Mouse (Mus musculus) CH12.LX (cell line): ENCODE measurements around the gene Ankrd50. TPM values are rescaled to one million over a fixed set of nuclear protein-coding genes. Genes with fewer than 3 reads are reported as not detected.

Source experiments
- DNase-seq: peaks from one replicate; pipeline ENCODE4 v3.0.0-alpha.2; 2013; ENCODE audit errors: extremely low read depth
- H3K27ac ChIP-seq: 2 replicates; pipeline ENCODE4 v1.5.1; 2012; ENCODE audit warnings: low read depth, mild to moderate bottlenecking, control low read depth, moderate library complexity; ENCODE audit not compliant: insufficient read depth
- H3K27me3 ChIP-seq: replicated peaks from 2 replicates; pipeline ENCODE3; 2012; ENCODE audit warnings: inconsistent platforms
- H3K36me3 ChIP-seq, 2 experiments: replicated peaks in 1 of 2; 2 replicates each; pipeline versions ENCODE3 to v1.6.1; 2012; ENCODE audit warnings: inconsistent platforms in 1 of 2, low read length in 1 of 2, mild to moderate bottlenecking in 1 of 2, mixed read lengths in 1 of 2, moderate library complexity in 1 of 2; ENCODE audit not compliant: control insufficient read depth in 1 of 2, insufficient read depth in 1 of 2
- H3K4me1 ChIP-seq, 2 experiments: 2 replicates each; pipeline ENCODE4 v1.6.1; 2012; ENCODE audit warnings: inconsistent platforms in 1 of 2, moderate library complexity in 1 of 2; ENCODE audit not compliant: insufficient read depth in 2 of 2, control insufficient read depth in 1 of 2
- H3K4me2 ChIP-seq: 2 replicates; pipeline ENCODE4 v1.6.1; 2012; ENCODE audit warnings: low read depth, mild to moderate bottlenecking, control low read depth; ENCODE audit not compliant: poor library complexity, insufficient read depth, severe bottlenecking
- H3K4me3 ChIP-seq, 3 experiments: fragments of 150-350 bp in 1 of 3; sonication (generic) in 1 of 3; replicated peaks in 1 of 3; 2 replicates each; pipeline versions ENCODE3 to v1.5.1; 2011 to 2012; ENCODE audit warnings: low read depth in 2 of 3, low read length in 2 of 3, mild to moderate bottlenecking in 2 of 3, moderate library complexity in 2 of 3, control low read depth in 1 of 3, improper control_type of control experiment in 1 of 3, inconsistent platforms in 1 of 3, mixed read lengths in 1 of 3; ENCODE audit not compliant: poor library complexity in 1 of 3
- H3K79me2 ChIP-seq: replicated peaks from 2 replicates; pipeline ENCODE4 v1.6.1; 2012; ENCODE audit warnings: mild to moderate bottlenecking, moderate library complexity; ENCODE audit not compliant: control insufficient read depth, poor library complexity, insufficient read depth, severe bottlenecking; ENCODE audit errors: extremely low read depth
- H3K9ac ChIP-seq: 2 replicates; pipeline ENCODE4 v1.6.1; 2012; ENCODE audit warnings: low read depth, mild to moderate bottlenecking, control low read depth, moderate library complexity; ENCODE audit not compliant: insufficient read depth
- H3K9me3 ChIP-seq: replicated peaks from 2 replicates; pipeline ENCODE3; 2012; ENCODE audit warnings: low read length, inconsistent platforms, mixed read lengths
- BHLHE40 ChIP-seq: IDR thresholded peaks from 2 replicates; pipeline ENCODE4 v1.6.1; 2011; ENCODE audit warnings: mild to moderate bottlenecking, low read depth, low read length, improper control_type of control experiment
- CHD1 ChIP-seq: IDR thresholded peaks from 2 replicates; pipeline ENCODE4 v1.6.1; 2012; ENCODE audit warnings: low read depth, low read length, improper control_type of control experiment, inconsistent platforms
- CTCF ChIP-seq, 2 experiments: IDR thresholded peaks in 1 of 2; conservative IDR thresholded peaks in 1 of 2; 2 replicates each; pipeline ENCODE4 v1.5.1; 2011 to 2012; ENCODE audit warnings: low read depth in 2 of 2, low read length in 2 of 2, improper control_type of control experiment in 1 of 2, inconsistent platforms in 1 of 2, mild to moderate bottlenecking in 1 of 2, moderate library complexity in 1 of 2
- E2F4 ChIP-seq: IDR thresholded peaks from 2 replicates; pipeline ENCODE4 v1.6.1; 2011; ENCODE audit warnings: low read depth, low read length, improper control_type of control experiment; ENCODE audit not compliant: insufficient replicate concordance
- EP300 ChIP-seq: IDR thresholded peaks from 2 replicates; pipeline ENCODE4 v1.6.1; 2011; ENCODE audit warnings: low read length, improper control_type of control experiment
- HCFC1 ChIP-seq: IDR thresholded peaks from 2 replicates; pipeline ENCODE4 v1.6.1; 2012; ENCODE audit warnings: low read depth, mild to moderate bottlenecking, inconsistent platforms, low read length, improper control_type of control experiment
- IRF4 ChIP-seq: IDR thresholded peaks from 2 replicates; pipeline ENCODE4 v1.6.1; 2014; ENCODE audit warnings: low read depth, mild to moderate bottlenecking, inconsistent platforms, low read length, improper control_type of control experiment
- MAX ChIP-seq: IDR thresholded peaks from 2 replicates; pipeline ENCODE4 v1.6.1; 2011; ENCODE audit warnings: low read length, improper control_type of control experiment
- MAZ ChIP-seq: IDR thresholded peaks from 2 replicates; pipeline ENCODE4 v1.6.1; 2012; ENCODE audit warnings: low read depth, mild to moderate bottlenecking, inconsistent platforms, low read length, improper control_type of control experiment, moderate library complexity
- MYC ChIP-seq: IDR thresholded peaks from 2 replicates; pipeline ENCODE4 v1.6.1; 2011; ENCODE audit warnings: low read depth, mild to moderate bottlenecking, improper control_type of control experiment, low read length
- NELFE ChIP-seq: IDR thresholded peaks from 2 replicates; pipeline ENCODE4 v1.6.1; 2011; ENCODE audit warnings: low read depth, low read length, improper control_type of control experiment
- PAX5 ChIP-seq: IDR thresholded peaks from 2 replicates; pipeline ENCODE4 v1.6.1; 2012; ENCODE audit warnings: low read length, inconsistent platforms, mixed read lengths
- UBTF ChIP-seq: IDR thresholded peaks from 2 replicates; pipeline ENCODE4 v1.6.1; 2012; ENCODE audit warnings: low read depth, mild to moderate bottlenecking, inconsistent platforms, low read length, improper control_type of control experiment, moderate library complexity
- ZC3H11A ChIP-seq: IDR thresholded peaks from 2 replicates; pipeline ENCODE4 v1.6.1; 2012; ENCODE audit warnings: low read depth, mild to moderate bottlenecking, inconsistent platforms, low read length, improper control_type of control experiment
- dilution Hi-C: fragments of 300-500 bp; cut with MboI; formaldehyde crosslinking; loops from 2 replicates; pipeline ENCODE4 v1.14.3; 2020; ENCODE audit warnings: low sequenced_read_pairs; ENCODE audit not compliant: extremely low pct_unique_long_range_greater_than_20kb, extremely low pct_ligation_motif_present
- in situ Hi-C: fragments of 300-500 bp; cut with MboI; formaldehyde crosslinking; loops from 3 replicates; pipeline ENCODE4 v1.14.3; 2019; ENCODE audit warnings: low sequenced_read_pairs, low pct_ligation_motif_present, low pct_unique_long_range_greater_than_20kb, mixed read lengths
- polyA plus RNA-seq: library from polyadenylated mRNA; unstranded; fragments of >175 nt; gene quantifications from 2 replicates; pipeline ENCODE4 v1.2.1, GENCODE M21; 2012; ENCODE audit warnings: low read depth; ENCODE audit not compliant: insufficient read length
- total RNA-seq, 2 experiments: library from RNA; depleted of rRNA; stranded (reverse); fragments of 300-350 nt in 1 of 2; fragments of >200 nt in 1 of 2; gene quantifications; 2 replicates each; pipeline ENCODE4 v1.2.3; 2012 to 2014

Ankrd50 gene
- total and polyA plus RNA-seq, 3 experiments = 14.0 to 24.6 (median 16.4) TPM

DNA sequence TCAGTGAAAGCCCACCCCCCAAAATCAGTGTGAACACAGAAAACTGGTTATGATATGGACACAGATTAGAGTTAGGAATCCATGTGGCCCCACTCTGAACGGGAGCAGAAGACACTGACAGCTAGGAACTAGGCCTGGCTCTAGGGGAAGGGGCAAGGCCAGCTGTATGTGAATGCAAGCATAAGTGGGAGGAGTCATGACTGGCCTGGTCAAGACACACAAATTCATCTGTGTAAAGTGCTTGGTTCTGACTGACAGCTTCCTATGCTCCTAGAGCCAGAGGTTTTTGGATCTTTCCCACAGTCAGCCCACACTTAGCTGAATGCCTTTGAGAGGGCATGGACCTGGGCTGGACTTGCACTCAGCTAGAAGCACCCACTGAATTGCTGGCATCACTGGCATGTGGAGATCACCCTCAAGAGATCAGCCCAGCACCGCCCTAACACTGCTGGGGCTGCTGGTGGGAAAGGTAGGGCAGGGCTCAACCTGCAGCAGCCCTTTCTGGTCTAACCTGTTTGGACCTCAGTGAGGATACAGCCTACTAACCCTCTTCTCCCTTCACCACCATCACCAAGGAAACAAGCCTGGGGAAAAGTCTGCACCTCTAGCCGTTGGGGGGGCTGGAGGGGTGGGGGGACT lies 69.2 kb downstream of the Ankrd50 start:
- Histone ChIP-seq H3K4me3 (no peak overlapping the region), H3K27ac (no peak overlapping the region), H3K4me2 (no peak overlapping the region), H3K36me3 (no peaks in the 10 kb centered on the region), H3K9me3 (no peaks in the 10 kb centered on the region), H3K9ac (no peak overlapping the region), H3K4me1 (peaks cover 5% of the 10 kb centered on the region in 2 experiments; a peak in 2 of 4 replicates), H3K27me3 (no peaks in the 10 kb centered on the region), H3K79me2 (no peaks in the 10 kb centered on the region)
- dilution Hi-C loops = no loop called here
- no peak for DNase-seq
- TF ChIP-seq ZC3H11A (no peak), MAX (no peak), NELFE (no peak), UBTF (no peak), CHD1 (no peak), E2F4 (no peak), MYC (no peak), EP300 (no peak), CTCF (conservative IDR thresholded peaks at IDR 0.05 in 1 of 2, IDR thresholded peaks at IDR 0.05 in 1 of 2; ENCODE audit: low read depth in 2 of 2, low read length in 2 of 2) (no peak), HCFC1 (no peak), BHLHE40 (no peak), IRF4 (no peak), MAZ (no peak), PAX5 (no peak)
- in situ Hi-C loops = no loop called here
